Mouse (Mus musculus) layer of hippocampus, postnatal 14 days (tissue): ENCODE results near the gene Rasgrp4. TPM values are rescaled to one million over a fixed set of nuclear protein-coding genes. Genes with fewer than 3 reads are reported as not detected.

Experiments used
- DNase-seq, 2 experiments: peaks; one replicate each; pipeline ENCODE4 v3.0.0; 2021 to 2022; ENCODE audit warnings: low spot score in 2 of 2, mixed read lengths in 1 of 2
- total RNA-seq, 2 experiments: library from RNA; stranded (reverse); gene quantifications; 2 replicates each; pipeline ENCODE4 v1.2.3; 2021

The Rasgrp4 gene
- total RNA-seq, 2 experiments from 2014 or later: 1.1 to 1.5 TPM

- no peak for DNase-seq
Observed at GRCm38 (mm10) chr7:29146625-29147367, 12.1 kb downstream of the Rasgrp4 start.

GRCm38 (mm10) chr7:29148771-29149170, 14.1 kb downstream of the Rasgrp4 start:
- DNase-seq: no peak

- DNase-seq: no peak
Observed at GRCm38 (mm10) chr7:29151486-29151885, 16.8 kb downstream of the Rasgrp4 start.

GRCm38 (mm10) chr7:29154018-29154720, 19.5 kb downstream of the Rasgrp4 start:
- DNase-seq: no peak

GRCm38 (mm10) chr7:29155196-29155837, 20.7 kb downstream of the Rasgrp4 start:
- DNase-seq: peak; percentile 82 to 90

- DNase-seq: peak; percentile 80 to 81
Observed at GRCm38 (mm10) chr7:29155838-29156782, 21.5 kb downstream of the Rasgrp4 start, which contains the start of gene Fam98c. TSS of gene Fam98c (minus strand) at chr7:29156234.

- no peak for DNase-seq
Observed at GRCm38 (mm10) chr7:29158264-29158663, 23.6 kb downstream of the Rasgrp4 start.

GRCm38 (mm10) chr7:29162294-29162693, 27.6 kb downstream of the Rasgrp4 start:
- DNase-seq: no peak

- no peak for DNase-seq
Observed at GRCm38 (mm10) chr7:29162750-29163525, 28.3 kb downstream of the Rasgrp4 start.

- no peak for DNase-seq
Observed at GRCm38 (mm10) chr7:29167656-29168055, 33.0 kb downstream of the Rasgrp4 start.

- DNase-seq: no peak
Observed at GRCm38 (mm10) chr7:29168121-29168695, 33.6 kb downstream of the Rasgrp4 start.

GRCm38 (mm10) chr7:29168791-29169230, 34.2 kb downstream of the Rasgrp4 start:
- peak; percentile 55 to 64 for DNase-seq

- DNase-seq: peak; percentile 87 to 88
Observed at GRCm38 (mm10) chr7:29169231-29170065, 34.8 kb downstream of the Rasgrp4 start.

- peak; percentile 58 to 59 for DNase-seq
Observed at GRCm38 (mm10) chr7:29170066-29170754, 35.6 kb downstream of the Rasgrp4 start, which contains the start of the genes Ggn and Spred3. TSS of gene Ggn (plus strand) at chr7:29170210. TSS of gene Spred3 (minus strand) at chr7:29170411.

- no peak for DNase-seq
Observed at GRCm38 (mm10) chr7:29170755-29171561, 36.3 kb downstream of the Rasgrp4 start.

GRCm38 (mm10) chr7:29171562-29172097, 37.0 kb downstream of the Rasgrp4 start:
- DNase-seq: no peak
